Mouse (Mus musculus) gastrocnemius, postnatal 25 days (tissue): ENCODE results near the gene Mocs3. TPM values are rescaled to one million over a fixed set of nuclear protein-coding genes. Genes with fewer than 3 reads are reported as not detected.

Source experiments
- total RNA-seq, 2 experiments: library from RNA; stranded (reverse); gene quantifications; 1 replicate in 1 of 2; 2 replicates in 1 of 2; pipeline ENCODE4 v1.2.3; 2021

Mocs3 gene
- total RNA-seq, 2 experiments from 2014 or later, result 3.9 to 4.0 TPM

Other genes starting within 250 kb of the Mocs3 start
- 1 to 10 TPM in 1 of 2 experiments, under 1 TPM in 1; 0.75 to 1.5 TPM for gene Ripor3, start 220.0 kb upstream of the Mocs3 start, total RNA-seq
- gene Pard6b, start 149.6 kb upstream of the Mocs3 start, total RNA-seq, result under 1 TPM; 0.43 to 0.62 TPM
- 10 to 100 TPM; 15.2 to 16.7 TPM for gene Adnp, start 23.5 kb upstream of the Mocs3 start, total RNA-seq
- gene Gm20716, start 258 bp upstream of the Mocs3 start, total RNA-seq, result 1 to 10 TPM; 8.2 to 9.1 TPM
- 10 to 100 TPM; 70.2 to 73.6 TPM for gene Dpm1, start within 50 bp of the Mocs3 start, total RNA-seq
- under 1 TPM; 0.21 to 0.26 TPM for gene Kcng1, start 51.1 kb downstream of the Mocs3 start, total RNA-seq